Mouse (Mus musculus) bone marrow macrophage, adult 2 months (primary cell): ENCODE data around the gene Eef2kmt. TPM values are rescaled to one million over a fixed set of nuclear protein-coding genes. Genes with fewer than 3 reads are reported as not detected.
A peak's percentile ranks its signal among the peaks of the same experiment; 100 is the strongest.

ENCODE experiments used
- H3K27ac ChIP-seq: 2 replicates; pipeline ENCODE4 v1.5.1; 2012; ENCODE audit warnings: low read depth, low read length; ENCODE audit not compliant: insufficient read depth
- H3K4me1 ChIP-seq: 2 replicates; pipeline ENCODE4 v1.6.1; 2012; ENCODE audit warnings: low read length; ENCODE audit not compliant: control insufficient read depth, insufficient read depth
- H3K4me3 ChIP-seq: 2 replicates; pipeline ENCODE4 v1.5.1; 2012; ENCODE audit warnings: mild to moderate bottlenecking, low read length, moderate library complexity; ENCODE audit not compliant: insufficient read depth
- CTCF ChIP-seq: IDR thresholded peaks from 2 replicates; pipeline ENCODE4 v1.5.1; 2012; ENCODE audit warnings: low read depth, mild to moderate bottlenecking, low read length, moderate library complexity
- POLR2A ChIP-seq: IDR thresholded peaks from 2 replicates; pipeline ENCODE4 v1.6.1; 2012; ENCODE audit warnings: mild to moderate bottlenecking, low read depth, low read length, borderline replicate concordance
- polyA plus RNA-seq: library from polyadenylated mRNA; stranded (reverse); fragments of >200 nt; gene quantifications from 2 replicates; pipeline ENCODE4 v1.2.4, GENCODE M21; 2012; ENCODE audit not compliant: missing spikeins, insufficient read depth, insufficient read length

Gene Eef2kmt
- polyA plus RNA-seq, 1 experiment, result 9.8 TPM

DNA sequence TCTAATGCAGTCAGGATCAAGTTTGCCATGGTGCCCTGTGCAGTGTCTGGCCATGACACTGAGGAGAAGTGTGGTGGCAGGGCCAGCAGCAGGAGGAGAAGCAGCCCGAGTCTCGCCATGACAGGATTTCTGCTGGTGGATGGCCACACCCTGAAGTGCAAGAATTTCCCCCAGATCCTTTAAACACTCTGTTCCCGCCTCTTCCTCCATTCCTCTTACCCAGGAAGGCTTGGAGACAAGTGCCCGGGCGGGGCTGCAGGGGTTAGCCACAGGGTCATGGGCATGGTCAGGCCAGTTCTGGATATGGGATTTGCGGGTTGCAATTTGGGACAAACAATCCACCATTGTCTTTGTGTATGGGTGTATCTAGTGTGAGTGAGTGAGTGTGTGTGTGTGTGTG, 33.6 kb downstream of the Eef2kmt start, which contains the start of gene AU021092:
TSS of gene AU021092 (minus strand) at position 160 of the 400 bp plus-strand sequence.
- no peak within 1 kb of the TSS for H3K27ac ChIP-seq
- H3K4me1 ChIP-seq, result no peaks in the 10 kb centered on the region
- TF ChIP-seq POLR2A (no peak), CTCF (no peak)
- no peak within 1 kb of the TSS for H3K4me3 ChIP-seq

GRCm38 (mm10) chr16:5221403-5221802, 34.4 kb downstream of the Eef2kmt start:
- no peak overlapping the region for H3K27ac ChIP-seq
- H3K4me3 ChIP-seq, result no peak overlapping the region
- no peaks in the 10 kb centered on the region for H3K4me1 ChIP-seq
- TF ChIP-seq POLR2A, result no peak

- H3K4me3 ChIP-seq, result no peak overlapping the region
- no peaks in the 10 kb centered on the region for H3K4me1 ChIP-seq
- no peak for TF ChIP-seq CTCF
- TF ChIP-seq POLR2A, result no peak
- H3K27ac ChIP-seq, result no peak overlapping the region
These were observed 38.2 kb downstream of the Eef2kmt start for GRCm38 (mm10) chr16:5217341-5218133.

GRCm38 (mm10) chr16:5216686-5217085, 39.1 kb downstream of the Eef2kmt start:
- no peak overlapping the region for H3K4me3 ChIP-seq

GRCm38 (mm10) chr16:5214126-5214525, 41.7 kb downstream of the Eef2kmt start:
- TF ChIP-seq CTCF, result no peak
- no peak overlapping the region for H3K27ac ChIP-seq
- H3K4me1 ChIP-seq, result peaks cover 11% of the 10 kb centered on the region
- H3K4me3 ChIP-seq, result no peak overlapping the region

More at GRCm38 (mm10) chr16:5216686-5217085, 39.1 kb downstream of the Eef2kmt start:
- Histone ChIP-seq H3K4me1 (no peaks in the 10 kb centered on the region), H3K27ac (no peak overlapping the region)
- TF ChIP-seq POLR2A, result no peak
- TF ChIP-seq CTCF, result no peak

DNA sequence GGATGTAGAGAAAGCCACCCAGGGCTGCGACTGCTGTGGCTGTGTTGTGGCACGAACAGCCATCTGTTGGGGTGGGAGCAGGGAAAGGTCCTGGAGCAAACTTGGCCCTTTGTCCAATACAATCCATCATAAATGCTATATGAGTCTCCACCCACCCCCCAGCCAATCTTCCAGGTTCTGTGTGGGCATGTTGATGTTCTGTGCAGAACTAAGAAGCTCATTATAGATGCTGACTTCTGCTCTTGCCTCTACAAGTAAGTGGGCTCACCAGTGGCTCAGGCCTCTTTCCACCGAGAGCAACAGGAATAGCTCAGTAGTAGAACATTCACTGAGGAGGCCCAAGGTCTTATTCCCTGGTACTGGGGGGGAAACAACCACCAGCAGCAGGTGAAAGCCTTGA, 43.6 kb downstream of the Eef2kmt start:
- Histone ChIP-seq H3K27ac (no peak overlapping the region), H3K4me3 (no peak overlapping the region), H3K4me1 (peaks cover 11% of the 10 kb centered on the region)
- TF ChIP-seq POLR2A, result no peak
- no peak for TF ChIP-seq CTCF

GRCm38 (mm10) chr16:5210365-5210764, 45.4 kb downstream of the Eef2kmt start:
- peaks cover 24% of the 10 kb centered on the region for H3K4me1 ChIP-seq
- TF ChIP-seq CTCF (no peak), POLR2A (no peak)
- no peak overlapping the region for H3K27ac ChIP-seq
- no peak overlapping the region for H3K4me3 ChIP-seq

- TF ChIP-seq POLR2A, result no peak
- TF ChIP-seq CTCF, result no peak
- H3K27ac ChIP-seq, result no peak overlapping the region
- peak overlapping the region; percentile 37 for H3K4me3 ChIP-seq
- peaks cover 42% of the 10 kb centered on the region for H3K4me1 ChIP-seq
These were observed 49.7 kb downstream of the Eef2kmt start for GRCm38 (mm10) chr16:5206051-5206450.

DNA sequence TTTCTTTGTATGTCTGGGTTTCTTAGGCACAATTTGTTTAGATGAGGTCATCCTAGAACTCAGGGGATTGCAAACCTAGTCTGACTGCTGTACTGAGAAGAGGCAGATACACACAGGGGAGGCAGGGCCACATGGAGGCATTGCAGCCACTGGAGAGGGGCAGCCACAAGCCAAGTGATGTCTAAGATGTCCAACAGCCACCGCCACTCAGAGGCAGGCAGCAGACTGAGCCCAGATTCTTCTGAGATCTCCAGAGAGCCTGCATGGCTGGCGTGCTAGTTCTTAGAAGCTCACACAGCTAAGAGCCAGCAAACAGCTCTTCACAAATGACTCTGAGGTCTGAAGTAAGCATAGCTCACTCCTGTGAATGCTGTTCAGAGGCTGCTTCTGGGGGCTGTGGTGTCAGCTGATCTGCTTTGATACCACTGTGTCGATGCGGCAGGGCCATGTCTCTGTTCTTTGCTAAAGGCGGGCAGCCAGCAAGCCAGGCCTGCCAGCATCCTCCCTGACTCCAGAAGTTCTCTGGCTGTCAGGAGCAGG, 50.3 kb downstream of the Eef2kmt start:
- Histone ChIP-seq H3K27ac (no peak overlapping the region), H3K4me3 (no peak overlapping the region), H3K4me1 (peaks cover 40% of the 10 kb centered on the region)
- no peak for TF ChIP-seq CTCF

DNA sequence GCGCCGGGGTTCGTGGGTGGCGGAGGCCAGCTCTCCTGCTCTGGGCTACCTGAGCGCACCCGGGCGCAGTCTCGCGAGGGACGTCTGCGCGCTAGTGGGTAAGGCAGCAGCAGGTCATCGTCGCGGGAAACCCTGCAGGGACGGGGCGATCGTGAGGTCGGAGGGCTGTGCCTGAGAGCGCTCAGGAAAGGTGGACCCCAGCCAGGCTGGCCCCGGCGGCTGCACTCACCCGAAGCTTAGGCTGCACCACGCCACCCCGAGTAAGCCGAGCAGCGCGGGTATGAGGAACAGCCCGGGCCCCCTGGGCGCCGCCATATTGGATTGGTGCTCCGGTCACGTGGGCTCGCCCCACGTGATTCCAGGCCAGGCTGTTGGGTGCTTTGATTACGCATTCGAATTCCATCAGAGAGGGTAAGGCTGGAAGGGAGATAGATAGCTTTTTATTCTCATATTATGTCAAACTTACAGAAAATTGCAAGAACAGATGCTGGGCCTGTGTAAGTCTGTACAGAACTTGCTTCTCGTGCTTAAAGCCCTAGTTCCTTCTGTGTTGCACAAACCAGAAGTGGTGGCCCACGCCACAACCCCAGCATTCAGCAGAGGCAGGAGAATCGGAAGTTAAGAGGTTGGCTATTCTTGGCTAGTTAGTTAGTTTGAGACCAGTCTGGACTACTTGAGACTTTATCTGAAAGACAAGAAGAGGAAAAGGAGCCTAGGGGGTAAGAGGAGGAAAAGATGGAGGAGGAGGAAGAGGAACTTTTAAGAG, 51.9 kb downstream of the Eef2kmt start, which contains the start of gene Nagpa:
TSS of gene Nagpa (minus strand) at position 345 of the 766 bp plus-strand sequence.
- Histone ChIP-seq H3K4me1 (peaks cover 31% of the 10 kb centered on the region), H3K27ac (peak within 1 kb of the TSS; percentile 89), H3K4me3 (peak within 1 kb of the TSS; percentile 96)
- TF ChIP-seq POLR2A (peak; percentile 87), CTCF (no peak)

DNA sequence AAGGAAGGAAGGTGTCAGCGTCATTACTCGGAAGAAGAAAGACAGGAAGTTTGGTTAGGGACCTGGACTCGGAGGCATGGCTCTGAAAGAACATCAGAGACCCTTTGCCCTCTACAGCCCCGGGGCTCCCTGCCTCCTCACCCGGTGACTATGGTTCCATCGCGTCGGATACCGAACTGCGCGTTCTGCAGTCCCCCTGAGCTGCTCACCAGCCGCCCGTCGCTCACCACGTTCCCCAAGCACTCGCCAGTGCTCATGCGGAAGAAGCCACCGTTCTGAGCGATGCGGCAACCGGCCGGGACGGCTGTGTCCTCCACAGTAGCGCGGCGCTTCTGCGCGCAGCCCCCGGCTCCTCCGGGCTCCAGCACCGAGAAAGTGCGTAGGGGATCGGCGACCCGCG, 52.6 kb downstream of the Eef2kmt start:
- H3K4me3 ChIP-seq, result peak overlapping the region; percentile 96
- TF ChIP-seq POLR2A (no peak; the same call in 1 of the 2 replicates), CTCF (no peak)
- peaks cover 31% of the 10 kb centered on the region for H3K4me1 ChIP-seq
- peak overlapping the region; percentile 89 for H3K27ac ChIP-seq
